Mouse (Mus musculus) spleen, adult 18-20 months (tissue): ENCODE measurements at regions not wholly inside any gene's neighbourhood (a gene's known extent, or its start where the extent isn't known, plus 50 kb on each side); places are given as distances from the start of the nearest gene placed in this dataset.

Experiments
- DNase-seq, 2 experiments: peaks; one replicate each; pipeline ENCODE4 v3.0.0; 2022; ENCODE audit warnings: mixed read lengths in 2 of 2

- DNase-seq: no peak
These were observed 67.6 kb upstream of the Tdrd3 start for GRCm38 (mm10) chr14:87348825-87349224.

- no peak for DNase-seq
These were observed 50.6 kb upstream of the Tdrd3 start for GRCm38 (mm10) chr14:87365793-87366192.
